Mouse (Mus musculus): ENCODE results near the gene Deaf1.
A peak's percentile ranks its signal among the peaks of the same experiment; 100 is the strongest.

Deaf1 gene

GRCm38 (mm10) chr7:141297926-141298650 lies 29.4 kb downstream of the Deaf1 start:
- DNase-seq (ENCODE audit: low spot score) = no peak

GRCm38 (mm10) chr7:141294479-141294878 lies 33.0 kb downstream of the Deaf1 start:
- DNase-seq (ENCODE audit: low spot score) = no peak

- no peak for DNase-seq (ENCODE audit: low spot score)
These were observed 33.5 kb downstream of the Deaf1 start for GRCm38 (mm10) chr7:141293852-141294471.

GRCm38 (mm10) chr7:141292583-141293388 lies 34.7 kb downstream of the Deaf1 start:
- DNase-seq (ENCODE audit: low spot score) = no peak

GRCm38 (mm10) chr7:141291921-141292582 lies 35.4 kb downstream of the Deaf1 start, which contains the start of gene Drd4:
TSS of gene Drd4 (plus strand) at chr7:141292006.
- no peak for DNase-seq (ENCODE audit: low spot score)

GRCm38 (mm10) chr7:141288042-141288441 lies 39.4 kb downstream of the Deaf1 start:
- DNase-seq (ENCODE audit: low spot score) = no peak

GRCm38 (mm10) chr7:141282756-141283155 lies 44.7 kb downstream of the Deaf1 start:
- no peak for DNase-seq (ENCODE audit: low spot score)

GRCm38 (mm10) chr7:141281442-141281841 lies 46.0 kb downstream of the Deaf1 start:
- DNase-seq (ENCODE audit: low spot score) = no peak

GRCm38 (mm10) chr7:141278766-141279590 lies 48.5 kb downstream of the Deaf1 start, which contains the start of gene Sct:
TSS of gene Sct (minus strand) at chr7:141279133.
- DNase-seq (ENCODE audit: low spot score) = no peak

GRCm38 (mm10) chr7:141277701-141278678 lies 49.5 kb downstream of the Deaf1 start:
- no peak for DNase-seq (ENCODE audit: low spot score)

GRCm38 (mm10) chr7:141276546-141276945 lies 50.9 kb downstream of the Deaf1 start, which contains the start of gene Cdhr5:
TSS of gene Cdhr5 (minus strand) at chr7:141276786.
- DNase-seq (ENCODE audit: low spot score) = no peak

GRCm38 (mm10) chr7:141275356-141275755 lies 52.1 kb downstream of the Deaf1 start:
- DNase-seq (ENCODE audit: low spot score) = no peak

GRCm38 (mm10) chr7:141270631-141271030 lies 56.9 kb downstream of the Deaf1 start:
- DNase-seq (ENCODE audit: low spot score) = no peak

- no peak for DNase-seq (ENCODE audit: low spot score)
These were observed 58.3 kb downstream of the Deaf1 start for GRCm38 (mm10) chr7:141269273-141269545.

- DNase-seq (ENCODE audit: low spot score) = no peak
These were observed 58.8 kb downstream of the Deaf1 start for GRCm38 (mm10) chr7:141268466-141269272.

- peak; percentile 77 for DNase-seq (ENCODE audit: low spot score)
These were observed 61.5 kb downstream of the Deaf1 start, which contains the start of gene Irf7 for GRCm38 (mm10) chr7:141265739-141266561. TSS of gene Irf7 (minus strand) at chr7:141266481.

- peak; percentile 22 for DNase-seq (ENCODE audit: low spot score)
These were observed 62.1 kb downstream of the Deaf1 start for GRCm38 (mm10) chr7:141265411-141265738.

GRCm38 (mm10) chr7:141264761-141265410 lies 62.6 kb downstream of the Deaf1 start:
- peak; percentile 24 for DNase-seq (ENCODE audit: low spot score)

Measured in c-Kit-positive CD71-positive TER-119-positive erythroid progenitor cells, embryonic 14.5 days (primary cell).